Mouse (Mus musculus) neutrophil, adult 5-6 weeks (primary cell): ENCODE measurements around the gene Gm21887. TPM values are rescaled to one million over a fixed set of nuclear protein-coding genes. Genes with fewer than 3 reads are reported as not detected.
"Not testable (repeated sequence)": the region's sequence is repeated elsewhere in the genome, so short reads cannot be mapped to it uniquely, and the experiment has no call there.

Source experiments
- ATAC-seq: fragments of 151-379, 151-347 bp; 2 replicates; pipeline ENCODE4 v1.8.0; 2017; ENCODE audit warnings: mild to moderate bottlenecking, moderate TSS enrichment; ENCODE audit not compliant: insufficient number of reproducible peaks, poor library complexity, low FRiP score, severe bottlenecking; ENCODE audit errors: extremely low read depth
- total RNA-seq: library from RNA; stranded (forward); fragments of 200-1000 nt; gene quantifications from 2 replicates; pipeline ENCODE4 v1.2.3, GENCODE M21; 2017

The Gm21887 gene
- total RNA-seq, result 206 and 226 TPM in 2 replicates

- ATAC-seq, result peak; percentile 17
Observed at GRCm38 (mm10) chrX:170009016-170009750, at the start of gene Gm21887. Gene Gm21887, plus strand, starts transcription at chrX:170009659.

- ATAC-seq, result no peak
Observed at GRCm38 (mm10) chrX:169969337-169969736, 40.1 kb upstream of the Gm21887 start.

GRCm38 (mm10) chrX:169969765-169970164, 39.7 kb upstream of the Gm21887 start:
- ATAC-seq, result not testable (repeated sequence)

- not testable (repeated sequence) for ATAC-seq
Observed at GRCm38 (mm10) chrX:169970546-169970945, 38.9 kb upstream of the Gm21887 start.

GRCm38 (mm10) chrX:169971562-169971961, 37.9 kb upstream of the Gm21887 start:
- ATAC-seq, result not testable (repeated sequence)

- not testable (repeated sequence) for ATAC-seq
Observed at GRCm38 (mm10) chrX:169972131-169972530, 37.3 kb upstream of the Gm21887 start.

- peak; percentile 59 for ATAC-seq
Observed at GRCm38 (mm10) chrX:169972791-169973494, 36.5 kb upstream of the Gm21887 start.

- not testable (repeated sequence) for ATAC-seq
Observed at GRCm38 (mm10) chrX:169973806-169974205, 35.7 kb upstream of the Gm21887 start.

GRCm38 (mm10) chrX:169974456-169974855, 35.0 kb upstream of the Gm21887 start:
- ATAC-seq, result not testable (repeated sequence)

- not testable (repeated sequence) for ATAC-seq
Observed at GRCm38 (mm10) chrX:169974974-169975373, 34.5 kb upstream of the Gm21887 start.

GRCm38 (mm10) chrX:169975681-169976131, 33.8 kb upstream of the Gm21887 start:
- 0 out of 2 replicates have a peak, but pooled peaks have one; percentile 7 for ATAC-seq

- ATAC-seq, result not testable (repeated sequence)
Observed at GRCm38 (mm10) chrX:169976340-169976739, 33.1 kb upstream of the Gm21887 start.

- not testable (repeated sequence) for ATAC-seq
Observed at GRCm38 (mm10) chrX:169977856-169978435, 31.5 kb upstream of the Gm21887 start.

- peak; percentile 42 for ATAC-seq
Observed at GRCm38 (mm10) chrX:169978436-169979381, 30.8 kb upstream of the Gm21887 start.

GRCm38 (mm10) chrX:169979461-169980202, 29.8 kb upstream of the Gm21887 start:
- not testable (repeated sequence) for ATAC-seq

- ATAC-seq, result not testable (repeated sequence)
Observed at GRCm38 (mm10) chrX:169980203-169980556, 29.3 kb upstream of the Gm21887 start.

GRCm38 (mm10) chrX:169980809-169981289, 28.6 kb upstream of the Gm21887 start:
- no peak for ATAC-seq

GRCm38 (mm10) chrX:169981761-169982181, 27.7 kb upstream of the Gm21887 start:
- not testable (repeated sequence) for ATAC-seq
